Mouse (Mus musculus): ENCODE data around the gene Calm3. TPM values are rescaled to one million over a fixed set of nuclear protein-coding genes. Genes with fewer than 3 reads are reported as not detected.
A peak's percentile ranks its signal among the peaks of the same experiment; 100 is the strongest.

Calm3 gene
- polyA plus RNA-seq, 1 experiment from 2014 or later, result 134 TPM

- no peak for TF ChIP-seq CTCF (IDR thresholded peaks at IDR 0.05; ENCODE audit: low read depth)
- ATAC-seq (replicated peaks; ENCODE audit: low FRiP score, low read depth) (no peak), DNase-seq (ENCODE audit: low spot score) (no peak)
- 91% methylated on average over 32 of the region's 32 CpGs for whole genome bisulfite sequencing
- Histone ChIP-seq H3K27ac (no peak overlapping the region), H3K9ac (ENCODE audit: low read depth, low read length) (no peak overlapping the region), H3K36me3 (ENCODE audit: insufficient read depth, low read length) (peaks cover 48% of the 10 kb centered on the region), H3K4me2 (ENCODE audit: low read length) (no peak overlapping the region), H3K4me1 (replicated peaks; ENCODE audit: insufficient read depth, low read length) (peaks cover 9% of the 10 kb centered on the region; the same call in 1 of the 2 replicates), H3K9me3 (replicated peaks; ENCODE audit: low read length) (no peaks in the 10 kb centered on the region), H3K4me3 (replicated peaks; ENCODE audit: low read depth, low read length) (no peak overlapping the region), H3K27me3 (ENCODE audit: insufficient read depth, low read length) (no peaks in the 10 kb centered on the region)
Measured at GRCm38 (mm10) chr7:16915461-16916340, 8.2 kb downstream of the Calm3 start.

GRCm38 (mm10) chr7:16914453-16915343 is 9.2 kb downstream of the Calm3 start:
- WGBS, result 79% methylated on average over 18 of the region's 18 CpGs
- no peak overlapping the region for H3K9ac ChIP-seq (ENCODE audit: low read depth, low read length)
- H3K27me3 ChIP-seq (ENCODE audit: insufficient read depth, low read length), result no peaks in the 10 kb centered on the region
- H3K4me2 ChIP-seq (ENCODE audit: low read length), result no peak overlapping the region
- 0 out of 2 replicates have a peak, but pooled peaks cover 4% of the 10 kb centered on the region for H3K4me1 ChIP-seq (replicated peaks; ENCODE audit: insufficient read depth, low read length)
- H3K9me3 ChIP-seq (replicated peaks; ENCODE audit: low read length), result no peaks in the 10 kb centered on the region
- H3K4me3 ChIP-seq (replicated peaks; ENCODE audit: low read depth, low read length), result no peak overlapping the region
- peaks cover 46% of the 10 kb centered on the region for H3K36me3 ChIP-seq (ENCODE audit: insufficient read depth, low read length)
- no peak overlapping the region for H3K27ac ChIP-seq
- DNase-seq (ENCODE audit: low spot score), result no peak
- TF ChIP-seq CTCF (IDR thresholded peaks at IDR 0.05; ENCODE audit: low read depth), result no peak
- ATAC-seq (replicated peaks; ENCODE audit: low FRiP score, low read depth), result no peak

- peaks cover 45% of the 10 kb centered on the region for H3K36me3 ChIP-seq (ENCODE audit: insufficient read depth, low read length)
- H3K9ac ChIP-seq (ENCODE audit: low read depth, low read length), result no peak overlapping the region
- 32% methylated on average over 10 of the region's 10 CpGs for WGBS
- H3K4me2 ChIP-seq (ENCODE audit: low read length), result no peak overlapping the region
- ATAC-seq (replicated peaks; ENCODE audit: low FRiP score, low read depth), result peak; percentile 57
- H3K27ac ChIP-seq, result no peak overlapping the region
- H3K4me3 ChIP-seq (replicated peaks; ENCODE audit: low read depth, low read length), result no peak overlapping the region
- no peaks in the 10 kb centered on the region for H3K9me3 ChIP-seq (replicated peaks; ENCODE audit: low read length)
- peak; percentile 91 for TF ChIP-seq CTCF (IDR thresholded peaks at IDR 0.05; ENCODE audit: low read depth)
- no peaks in the 10 kb centered on the region for H3K27me3 ChIP-seq (ENCODE audit: insufficient read depth, low read length)
- H3K4me1 ChIP-seq (replicated peaks; ENCODE audit: insufficient read depth, low read length), result peaks cover 6% of the 10 kb centered on the region; the same call in 1 of the 2 replicates
- DNase-seq (ENCODE audit: low spot score), result peak; percentile 80
Measured at GRCm38 (mm10) chr7:16913806-16914452, 10.0 kb downstream of the Calm3 start.

- DNase-seq (ENCODE audit: low spot score), result no peak
- peaks cover 29% of the 10 kb centered on the region for H3K36me3 ChIP-seq (ENCODE audit: insufficient read depth, low read length)
- no peaks in the 10 kb centered on the region; the same call in 1 of the 2 replicates for H3K27me3 ChIP-seq (ENCODE audit: insufficient read depth, low read length)
- WGBS, result 61% methylated on average over 6 of the region's 6 CpGs
- peaks cover 13% of the 10 kb centered on the region; the same call in 1 of the 2 replicates for H3K4me1 ChIP-seq (replicated peaks; ENCODE audit: insufficient read depth, low read length)
- H3K4me3 ChIP-seq (replicated peaks; ENCODE audit: low read depth, low read length), result no peak overlapping the region
- no peak overlapping the region for H3K9ac ChIP-seq (ENCODE audit: low read depth, low read length)
- no peak overlapping the region for H3K4me2 ChIP-seq (ENCODE audit: low read length)
- H3K27ac ChIP-seq, result no peak overlapping the region
- H3K9me3 ChIP-seq (replicated peaks; ENCODE audit: low read length), result no peaks in the 10 kb centered on the region
- no peak for TF ChIP-seq CTCF (IDR thresholded peaks at IDR 0.05; ENCODE audit: low read depth)
- ATAC-seq (replicated peaks; ENCODE audit: low FRiP score, low read depth), result no peak
Measured at GRCm38 (mm10) chr7:16912360-16912759, 11.6 kb downstream of the Calm3 start.

GRCm38 (mm10) chr7:16911904-16912303 is 12.0 kb downstream of the Calm3 start:
- DNase-seq (ENCODE audit: low spot score), result no peak
- H3K9ac ChIP-seq (ENCODE audit: low read depth, low read length), result no peak overlapping the region
- ATAC-seq (replicated peaks; ENCODE audit: low FRiP score, low read depth), result no peak
- H3K4me3 ChIP-seq (replicated peaks; ENCODE audit: low read depth, low read length), result no peak overlapping the region
- no peak for TF ChIP-seq CTCF (IDR thresholded peaks at IDR 0.05; ENCODE audit: low read depth)
- H3K27ac ChIP-seq, result no peak overlapping the region
- H3K9me3 ChIP-seq (replicated peaks; ENCODE audit: low read length), result no peaks in the 10 kb centered on the region
- H3K4me2 ChIP-seq (ENCODE audit: low read length), result no peak overlapping the region
- no peaks in the 10 kb centered on the region; the same call in 1 of the 2 replicates for H3K27me3 ChIP-seq (ENCODE audit: insufficient read depth, low read length)
- WGBS, result 91% methylated on average over 3 of the region's 3 CpGs
- H3K4me1 ChIP-seq (replicated peaks; ENCODE audit: insufficient read depth, low read length), result peaks cover 13% of the 10 kb centered on the region; the same call in 1 of the 2 replicates
- peaks cover 25% of the 10 kb centered on the region for H3K36me3 ChIP-seq (ENCODE audit: insufficient read depth, low read length)
